Mouse (Mus musculus) heart, adult 9 months (tissue): ENCODE results near the gene Ckap2.
A peak's percentile ranks its signal among the peaks of the same experiment; 100 is the strongest.

Experiments used
- DNase-seq, 2 experiments: peaks; one replicate each; pipeline ENCODE4 v3.0.0; 2022; ENCODE audit warnings: low spot score in 2 of 2

Ckap2 gene

GRCm38 (mm10) chr8:22149643-22150344, 35.8 kb downstream of the Ckap2 start:
- no peak for DNase-seq

GRCm38 (mm10) chr8:22148367-22148740, 37.3 kb downstream of the Ckap2 start:
- DNase-seq, result no peak

- no peak for DNase-seq
Observed at GRCm38 (mm10) chr8:22147706-22148366, 37.8 kb downstream of the Ckap2 start.

DNA sequence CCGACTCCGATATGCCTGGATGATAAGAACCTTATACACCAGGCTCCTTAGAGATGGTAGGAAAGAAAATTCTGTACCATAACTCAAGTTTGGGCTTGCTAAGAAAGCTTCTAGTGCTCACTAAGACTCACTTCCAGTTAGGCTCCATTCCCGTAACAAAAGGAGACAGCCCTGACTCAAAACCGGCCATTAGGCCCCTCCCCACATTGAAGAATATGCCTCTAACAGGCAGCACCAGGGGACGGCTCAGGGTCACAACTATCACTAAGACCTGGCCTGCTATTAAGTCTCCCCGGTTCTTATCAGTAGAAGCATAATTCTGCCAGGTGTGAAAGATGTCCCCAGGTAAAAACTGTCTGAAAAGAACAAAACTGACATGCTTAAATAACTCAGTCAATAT, 39.8 kb downstream of the Ckap2 start:
- DNase-seq, result no peak

DNA sequence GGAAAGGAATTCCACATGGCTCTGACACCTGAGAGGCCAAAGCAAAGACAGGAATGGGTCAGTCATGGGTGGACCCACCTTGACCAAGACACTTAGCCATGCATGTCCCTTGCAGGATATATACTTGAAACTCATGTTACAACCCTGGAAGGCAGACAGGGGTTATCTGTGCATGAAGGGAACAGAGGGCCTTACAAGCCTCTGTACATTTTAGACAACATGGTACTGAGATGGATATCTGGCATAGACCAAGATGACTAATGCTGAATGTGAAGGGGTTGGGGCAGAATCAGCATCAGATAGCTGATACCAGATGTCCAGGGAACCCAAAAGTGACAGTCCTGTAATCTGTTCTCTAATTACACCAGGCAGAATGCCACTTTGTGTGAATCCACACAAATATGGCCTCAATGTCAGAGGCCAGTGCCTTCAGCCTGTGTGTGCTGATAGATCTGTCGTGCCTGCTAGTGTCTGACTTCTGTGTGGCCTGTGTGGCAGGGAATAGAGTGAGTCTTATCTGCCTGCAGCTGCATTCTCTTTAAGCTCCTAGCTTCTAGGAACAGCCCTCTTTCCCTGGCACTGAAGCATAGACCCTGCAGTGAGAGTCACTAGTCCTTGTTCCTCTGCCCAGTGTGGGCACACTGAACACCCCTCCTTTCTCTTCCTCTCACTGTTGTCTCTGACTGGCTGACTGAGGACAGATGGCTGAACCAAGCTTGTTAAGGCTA, 41.7 kb downstream of the Ckap2 start:
- DNase-seq, result no peak

GRCm38 (mm10) chr8:22142592-22142991, 43.0 kb downstream of the Ckap2 start:
- DNase-seq, result no peak

DNA sequence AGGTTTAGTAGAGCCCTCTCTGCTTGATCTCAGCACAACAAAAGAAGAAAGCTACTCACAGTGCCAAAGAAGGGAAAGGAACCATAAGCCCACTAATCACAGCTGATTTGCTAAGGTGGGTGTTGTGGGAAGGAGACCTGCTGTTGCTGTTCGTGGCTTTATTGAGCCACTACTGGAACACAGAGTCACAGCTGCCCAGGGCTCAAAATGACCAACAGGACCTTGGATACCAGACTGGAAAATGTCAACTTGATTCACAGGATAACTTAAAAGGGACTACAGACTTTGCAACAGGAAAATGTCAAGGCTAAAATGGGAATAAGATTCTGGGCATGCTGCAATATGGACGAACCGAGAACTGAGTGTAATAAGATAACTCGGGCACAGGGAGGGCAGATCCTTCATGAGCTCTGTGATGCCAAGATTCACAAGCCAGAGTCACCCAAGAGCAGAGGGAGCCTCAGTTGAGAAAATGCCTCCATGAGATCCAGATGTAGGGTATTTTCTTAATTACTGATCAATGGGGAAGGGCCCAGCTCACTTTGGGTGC, 43.7 kb downstream of the Ckap2 start:
- DNase-seq, result no peak

GRCm38 (mm10) chr8:22136462-22136861, 49.2 kb downstream of the Ckap2 start:
- DNase-seq, result peak; percentile 43 to 51

DNA sequence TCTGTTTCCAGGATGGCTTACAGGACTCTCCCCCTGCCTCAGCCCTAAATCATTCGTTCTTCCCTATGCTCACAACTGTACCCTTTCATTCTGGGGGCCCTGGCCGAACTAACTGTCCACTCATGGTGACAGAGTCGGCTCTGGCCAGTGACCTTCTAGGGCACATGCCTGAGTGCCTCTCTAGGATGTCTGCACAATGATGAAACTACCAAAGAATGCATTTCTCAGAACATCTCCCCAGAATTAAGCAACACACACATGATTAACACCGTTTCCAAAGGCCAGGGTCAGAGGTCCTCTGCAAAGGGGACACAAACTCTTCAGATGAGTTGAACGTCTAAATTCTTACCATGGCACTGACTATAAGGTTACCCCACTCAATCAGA, 50.9 kb downstream of the Ckap2 start:
- DNase-seq, result no peak

DNA sequence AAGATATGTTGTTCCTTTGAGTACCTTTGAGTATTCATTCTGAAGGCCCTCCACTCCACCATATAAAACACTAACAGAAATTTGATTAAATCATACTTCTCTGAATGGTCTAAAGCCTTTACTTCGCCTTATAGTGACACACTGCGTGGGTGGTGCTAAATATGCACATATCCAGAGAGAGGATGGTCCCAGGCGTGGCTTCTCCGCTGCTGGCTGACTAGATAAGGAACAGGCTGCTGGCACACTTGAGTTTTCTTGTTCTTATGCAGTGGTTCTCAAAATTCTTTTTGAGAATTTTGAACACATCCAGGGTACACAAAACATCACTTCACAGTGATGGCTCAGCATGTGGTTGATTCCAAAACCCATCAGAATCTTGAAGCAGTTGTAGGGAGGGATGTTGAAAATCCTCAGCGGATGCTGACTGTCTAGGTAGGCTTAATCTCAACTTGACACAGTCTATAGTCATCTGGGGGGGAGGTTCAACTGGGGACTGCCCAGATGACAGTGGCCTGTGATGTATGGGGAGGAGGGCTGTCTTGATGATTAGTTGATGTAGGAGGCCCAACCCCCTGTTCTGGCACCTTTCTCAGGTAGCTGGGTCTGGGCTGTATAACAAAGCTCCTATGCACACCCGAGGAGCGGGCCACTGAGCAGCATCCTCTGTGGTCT, 51.4 kb downstream of the Ckap2 start:
- DNase-seq, result no peak

DNA sequence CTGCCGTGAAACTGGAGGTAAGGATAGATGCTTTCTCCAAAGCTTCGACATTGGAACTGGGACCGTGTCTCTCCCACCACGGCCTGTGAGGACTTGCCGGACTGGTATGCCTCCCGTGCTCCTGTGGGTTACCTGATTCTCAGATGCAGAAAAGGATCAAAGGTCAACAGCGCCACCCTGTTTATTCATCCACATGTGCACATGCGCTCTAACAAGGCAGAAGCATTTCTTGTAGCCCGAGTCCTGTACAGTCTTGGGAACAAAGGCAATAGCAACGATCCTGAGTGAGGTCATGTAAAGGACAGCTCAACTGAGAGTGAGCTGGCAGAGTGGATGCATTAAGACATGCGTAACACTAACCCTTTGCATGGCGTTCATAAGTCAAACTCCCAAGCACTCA, 53.6 kb downstream of the Ckap2 start:
- no peak for DNase-seq

DNA sequence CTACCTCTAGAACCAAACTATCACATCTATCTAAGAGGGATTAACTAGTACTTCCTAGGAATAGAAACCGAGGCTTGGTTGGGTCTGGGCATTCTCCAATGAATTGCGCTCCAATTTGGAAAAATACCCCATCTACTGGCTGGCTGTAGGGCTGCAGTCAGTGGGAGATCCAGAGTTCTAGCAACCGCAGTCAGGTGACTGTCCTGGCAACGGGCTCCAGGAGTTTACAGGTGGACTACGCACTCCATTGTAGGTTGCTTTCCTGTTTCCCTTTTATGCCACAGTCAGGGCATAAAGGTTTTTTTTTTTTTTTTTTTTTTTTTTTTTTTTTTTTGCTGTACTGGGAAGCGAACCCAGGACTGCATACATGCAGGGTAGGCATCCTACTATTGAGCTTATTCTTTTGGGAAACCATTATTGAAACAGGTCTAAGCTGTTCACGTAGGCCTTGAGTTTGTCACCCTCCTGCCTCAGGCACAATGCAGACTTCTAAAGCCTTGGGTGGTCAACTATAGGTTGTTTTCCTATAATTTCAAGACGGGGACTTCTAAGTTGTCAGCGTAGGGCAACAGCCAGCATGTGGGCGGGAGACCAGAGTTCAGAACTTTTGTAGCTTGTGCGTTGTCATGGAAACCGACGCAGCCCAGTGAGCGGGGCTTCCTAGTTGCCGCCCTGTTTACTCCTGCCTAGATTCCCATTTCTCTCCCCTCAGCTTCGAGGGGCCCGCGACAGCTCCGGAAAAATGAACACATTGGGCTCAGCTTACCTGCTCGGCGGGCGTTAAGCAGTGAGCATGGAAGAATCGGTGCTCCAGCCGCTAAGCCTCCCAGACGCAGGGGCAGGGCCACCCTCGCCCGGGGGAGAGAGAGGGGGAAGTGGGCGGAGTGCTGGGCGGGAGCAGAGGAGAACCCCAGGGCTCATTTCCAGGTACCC, 61.1 kb downstream of the Ckap2 start, which contains the start of gene Nek5:
Gene Nek5 (minus strand): TSS at position 834 of the 933 bp plus-strand sequence.
- peak; percentile 4 to 7 for DNase-seq
